Comparison of ENCODE assay signal across 15 mouse cellular contexts in the genomic region with DNA sequence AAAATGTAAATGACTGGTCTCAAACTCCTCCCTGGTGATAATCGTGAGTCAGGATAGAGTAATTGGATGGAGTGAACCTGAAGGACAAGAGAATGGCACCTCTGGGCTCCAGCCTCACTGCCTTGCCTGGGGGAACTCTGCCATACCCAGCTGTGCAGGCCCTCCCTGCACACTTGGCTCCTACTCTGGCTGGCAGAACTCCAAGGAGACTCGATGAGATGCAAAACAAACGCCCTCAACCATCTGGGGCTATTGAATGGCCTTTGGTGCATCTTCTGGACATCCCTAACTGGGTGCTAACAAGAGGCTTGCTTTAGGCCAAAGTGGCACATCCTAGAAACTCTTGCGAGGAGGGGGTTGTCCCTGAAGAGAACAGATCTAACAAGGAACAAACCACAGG.
DNase-seq lines count a peak whose midpoint lies in the region; ATAC-seq and TF ChIP-seq lines count a peak whose summit lies in the region.
"Had no signal": no experiment of that assay in that cellular context is flagged by ENCODE, and none has a peak within 500 bp of the region (broad histone marks: within the 10 kb centered on the region; RNA-seq: fewer than 3 reads in every experiment).

No protein-coding gene starts in this region.

- TF ChIP-seq POLR2A in brain, embryonic 14.5 days (IDR thresholded peaks at IDR 0.05; ENCODE audit: borderline replicate concordance, extremely low read depth, insufficient read depth, insufficient read length, poor library complexity, severe bottlenecking) = no peak

- H3K4me3 ChIP-seq in forebrain, embryonic 14.5 days (ENCODE audit: low read depth, low read length) = no peak overlapping the region
- no peak overlapping the region for H3K4me3 ChIP-seq in forebrain, embryonic 15.5 days
- no peak overlapping the region for H3K4me3 ChIP-seq in midbrain, postnatal 0 days (ENCODE audit: low read depth, low read length)
- H3K4me3 ChIP-seq in midbrain, embryonic 10.5 days = no peak overlapping the region
- H3K4me3 ChIP-seq: embryonic facial prominence, embryonic 15.5 days; hindbrain, embryonic 13.5 days had no signal

- 47% methylated on average over 4 of the region's 4 CpGs for WGBS in forebrain, embryonic 14.5 days
- 31% methylated on average over 4 of the region's 4 CpGs for WGBS in forebrain, embryonic 15.5 days
- 33% methylated on average over 4 of the region's 4 CpGs for WGBS in midbrain, postnatal 0 days
- WGBS in midbrain, embryonic 10.5 days = 74% methylated on average over 4 of the region's 4 CpGs

- DNase-seq in forebrain, embryonic 14.5 days (ENCODE audit: low spot score) = peak; percentile 47
- DNase-seq in layer of hippocampus, adult 9-11 months = peak; percentile 8
- no peak for DNase-seq in layer of hippocampus, adult 18-20 months (ENCODE audit: low spot score in 2 of 2)
- DNase-seq in midbrain, postnatal 0 days (ENCODE audit: low spot score) = peak; percentile 3
- DNase-seq in midbrain, embryonic 10.5 days (ENCODE audit: low spot score) = no peak
- peak; percentile 57 for DNase-seq in brain, embryonic 14.5 days (ENCODE audit: low read depth)
- no peak for DNase-seq in frontal cortex, adult 2 months (ENCODE audit: extremely low spot score in 1 of 2, low spot score in 1 of 2)
- DNase-seq: adrenal gland, postnatal 36 days; cerebellum, adult 2 months; gastrocnemius, postnatal 36 days; heart, postnatal 36 days had no signal

- H3K36me3 ChIP-seq in forebrain, embryonic 14.5 days (ENCODE audit: control insufficient read depth, insufficient read depth, low read length) = no peaks in the 10 kb centered on the region
- no peaks in the 10 kb centered on the region for H3K36me3 ChIP-seq in forebrain, embryonic 15.5 days
- no peaks in the 10 kb centered on the region for H3K36me3 ChIP-seq in midbrain, postnatal 0 days (ENCODE audit: insufficient read depth, low read length)
- no peaks in the 10 kb centered on the region for H3K36me3 ChIP-seq in midbrain, embryonic 10.5 days
- H3K36me3 ChIP-seq: embryonic facial prominence, embryonic 15.5 days; hindbrain, embryonic 13.5 days had no signal

- no peaks in the 10 kb centered on the region for H3K9me3 ChIP-seq in forebrain, embryonic 14.5 days (replicated peaks; ENCODE audit: control insufficient read depth, low read length)
- H3K9me3 ChIP-seq in forebrain, embryonic 15.5 days = no peaks in the 10 kb centered on the region
- no peaks in the 10 kb centered on the region for H3K9me3 ChIP-seq in midbrain, postnatal 0 days (ENCODE audit: low read length)
- peaks cover 4% of the 10 kb centered on the region; the same call in 1 of the 2 replicates for H3K9me3 ChIP-seq in midbrain, embryonic 10.5 days (replicated peaks)
- H3K9me3 ChIP-seq: embryonic facial prominence, embryonic 15.5 days; hindbrain, embryonic 13.5 days had no signal

- no peak overlapping the region for H3K4me2 ChIP-seq in forebrain, embryonic 14.5 days (ENCODE audit: low read length)
- H3K4me2 ChIP-seq in forebrain, embryonic 15.5 days (replicated peaks) = no peak overlapping the region
- no peak overlapping the region for H3K4me2 ChIP-seq in midbrain, postnatal 0 days (ENCODE audit: low read depth, low read length, poor library complexity, severe bottlenecking)
- H3K4me2 ChIP-seq: embryonic facial prominence, embryonic 15.5 days; hindbrain, embryonic 13.5 days had no signal

- no peak for TF ChIP-seq CTCF in midbrain, postnatal 0 days (IDR thresholded peaks at IDR 0.05)
- no peak for TF ChIP-seq CTCF in brain, embryonic 14.5 days (IDR thresholded peaks at IDR 0.05; ENCODE audit: borderline replicate concordance, extremely low read depth, insufficient read depth, insufficient read length)

- H3K9ac ChIP-seq in forebrain, embryonic 14.5 days (ENCODE audit: low read length) = no peak overlapping the region
- H3K9ac ChIP-seq in forebrain, embryonic 15.5 days (replicated peaks) = no peak overlapping the region
- H3K9ac ChIP-seq in midbrain, postnatal 0 days (replicated peaks; ENCODE audit: low read length, poor library complexity, severe bottlenecking) = no peak overlapping the region
- H3K9ac ChIP-seq: embryonic facial prominence, embryonic 15.5 days; hindbrain, embryonic 13.5 days had no signal

- no peak for ATAC-seq in forebrain, embryonic 14.5 days
- no peak for ATAC-seq in forebrain, embryonic 15.5 days (replicated peaks)
- no peak for ATAC-seq in midbrain, postnatal 0 days (ENCODE audit: low FRiP score)
- ATAC-seq: CD4-positive, CD25-positive, alpha-beta regulatory T cell, adult 4 months had no signal

- no peak overlapping the region for H3K27ac ChIP-seq in forebrain, embryonic 14.5 days (ENCODE audit: low read depth, low read length)
- no peak overlapping the region for H3K27ac ChIP-seq in forebrain, embryonic 15.5 days (replicated peaks)
- H3K27ac ChIP-seq in midbrain, postnatal 0 days (ENCODE audit: low read depth, low read length) = no peak overlapping the region
- no peak overlapping the region for H3K27ac ChIP-seq in midbrain, embryonic 10.5 days (replicated peaks)
- H3K27ac ChIP-seq: embryonic facial prominence, embryonic 15.5 days; hindbrain, embryonic 13.5 days had no signal

- no peaks in the 10 kb centered on the region for H3K4me1 ChIP-seq in forebrain, embryonic 14.5 days (ENCODE audit: control insufficient read depth, insufficient read depth, low read length)
- peaks cover 5% of the 10 kb centered on the region; the same call in 1 of the 2 replicates for H3K4me1 ChIP-seq in forebrain, embryonic 15.5 days
- no peaks in the 10 kb centered on the region for H3K4me1 ChIP-seq in midbrain, postnatal 0 days (ENCODE audit: insufficient read depth, low read length)
- H3K4me1 ChIP-seq in midbrain, embryonic 10.5 days = no peaks in the 10 kb centered on the region
- H3K4me1 ChIP-seq: embryonic facial prominence, embryonic 15.5 days; hindbrain, embryonic 13.5 days had no signal

- H3K27me3 ChIP-seq in forebrain, embryonic 14.5 days (replicated peaks; ENCODE audit: control insufficient read depth, insufficient read depth, low read length) = no peaks in the 10 kb centered on the region
- H3K27me3 ChIP-seq in forebrain, embryonic 15.5 days = no peaks in the 10 kb centered on the region
- H3K27me3 ChIP-seq in midbrain, postnatal 0 days (ENCODE audit: insufficient read depth, low read length) = no peaks in the 10 kb centered on the region
- no peaks in the 10 kb centered on the region for H3K27me3 ChIP-seq in midbrain, embryonic 10.5 days (ENCODE audit: low read depth, poor library complexity, severe bottlenecking)
- H3K27me3 ChIP-seq: embryonic facial prominence, embryonic 15.5 days; hindbrain, embryonic 13.5 days had no signal

Comparison
In these comparisons a context has a peak if more than half of its experiments do, and no peak if none do; other contexts are left out.
1. DNase-seq: peak in forebrain, embryonic 14.5 days (single experiment), layer of hippocampus, adult 9-11 months (single experiment), midbrain, postnatal 0 days (single experiment) and brain, embryonic 14.5 days (single experiment); none in layer of hippocampus, adult 18-20 months (0 of 2), midbrain, embryonic 10.5 days (single experiment) and frontal cortex, adult 2 months (0 of 2).